35 mouse cellular contexts compared by ENCODE assay signal in the genomic region with DNA sequence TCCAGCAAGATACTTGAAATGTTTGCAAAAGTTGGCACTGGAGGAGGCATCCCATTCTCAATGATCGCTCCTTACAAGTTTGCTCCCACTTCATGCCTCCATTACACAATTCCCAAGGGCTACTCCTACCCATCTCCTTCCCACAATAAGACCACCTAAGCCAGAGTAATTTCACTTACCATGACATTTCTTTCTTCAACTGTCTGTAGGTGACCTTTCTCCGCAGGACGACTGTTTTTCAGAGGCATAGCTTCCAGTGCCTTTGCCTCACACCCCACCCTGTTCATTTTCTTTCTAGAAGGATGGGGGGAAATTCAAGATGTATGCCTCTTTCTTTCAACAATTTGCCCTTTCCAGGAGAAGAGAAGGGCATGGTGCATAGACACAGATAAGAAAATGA.
"Had no signal": no experiment of that assay in that cellular context is flagged by ENCODE, and none has a peak within 500 bp of the region (broad histone marks: within the 10 kb centered on the region; RNA-seq: fewer than 3 reads in every experiment).

No protein-coding gene starts in this region.

- H3K4me3 ChIP-seq: heart, embryonic 10.5 days; heart, embryonic 12.5 days; heart, embryonic 13.5 days; heart, embryonic 15.5 days; hindbrain, embryonic 10.5 days; hindbrain, embryonic 12.5 days; hindbrain, embryonic 13.5 days; hindbrain, embryonic 15.5 days; intestine, embryonic 15.5 days; kidney, embryonic 15.5 days; layer of hippocampus, adult 2 months; left cerebral cortex, adult 2 months had no signal

- H3K36me3 ChIP-seq: heart, embryonic 10.5 days; heart, embryonic 12.5 days; heart, embryonic 13.5 days; heart, embryonic 15.5 days; hindbrain, embryonic 10.5 days; hindbrain, embryonic 12.5 days; hindbrain, embryonic 13.5 days; hindbrain, embryonic 15.5 days; intestine, embryonic 15.5 days; kidney, embryonic 15.5 days had no signal

- H3K4me2 ChIP-seq: heart, embryonic 11.5 days; heart, embryonic 12.5 days; heart, embryonic 13.5 days; heart, embryonic 15.5 days; hindbrain, embryonic 12.5 days; hindbrain, embryonic 13.5 days; hindbrain, embryonic 14.5 days; hindbrain, embryonic 15.5 days; intestine, embryonic 15.5 days; kidney, embryonic 15.5 days had no signal

- H3K27ac ChIP-seq: heart, embryonic 10.5 days; heart, embryonic 13.5 days; heart, embryonic 15.5 days; hindbrain, embryonic 10.5 days; hindbrain, embryonic 12.5 days; hindbrain, embryonic 13.5 days; hindbrain, embryonic 14.5 days; hindbrain, embryonic 15.5 days; hindbrain, postnatal 0 days; intestine, embryonic 15.5 days; kidney, embryonic 15.5 days; kidney, postnatal 0 days; layer of hippocampus, adult 2 months; left cerebral cortex, adult 2 months had no signal

- ATAC-seq: hindbrain, embryonic 16.5 days; hindbrain, postnatal 0 days; inflammation-experienced regulatory T-cells, adult 6 months; intestine, embryonic 15.5 days; intestine, embryonic 16.5 days; intestine, postnatal 0 days had no signal

- H3K9ac ChIP-seq: heart, embryonic 12.5 days; heart, embryonic 13.5 days; heart, embryonic 15.5 days; hindbrain, embryonic 12.5 days; hindbrain, embryonic 13.5 days; hindbrain, embryonic 14.5 days; hindbrain, embryonic 15.5 days; intestine, embryonic 15.5 days; kidney, embryonic 15.5 days had no signal

- DNase-seq: heart, postnatal 14 days; heart, postnatal 36 days; heart, postnatal 4 days; kidney, adult 11 months; kidney, adult 18-20 months; kidney, adult 2 months; kidney, adult 8-10 months; kidney, adult 9 months; kidney, postnatal 10 days; kidney, postnatal 14 days; kidney, postnatal 25 days; kidney, postnatal 36 days; kidney, postnatal 4 days; layer of hippocampus, adult 9-11 months; layer of hippocampus, postnatal 36 days had no signal

- H3K9me3 ChIP-seq: heart, embryonic 10.5 days; heart, embryonic 12.5 days; heart, embryonic 13.5 days; heart, embryonic 15.5 days; hindbrain, embryonic 10.5 days; hindbrain, embryonic 12.5 days; hindbrain, embryonic 13.5 days; hindbrain, embryonic 15.5 days; intestine, embryonic 15.5 days; kidney, embryonic 15.5 days had no signal
